Mouse (Mus musculus) Patski (cell line): ENCODE data around the gene Ntrk2. TPM values are rescaled to one million over a fixed set of nuclear protein-coding genes. Genes with fewer than 3 reads are reported as not detected.

Source experiments
- ATAC-seq: fragments of 100-300 bp; one replicate; pipeline ENCODE4 v1.8.0; 2021
- CTCF ChIA-PET: fragments of 350-600 bp; sonication (Branson Sonifier 250); formaldehyde crosslinking; loops from one replicate; lab custom pipeline; 2022; ENCODE audit warnings: inconsistent platforms; lab: Charles Lee
- POLR2A ChIA-PET: fragments of 350-600 bp; sonication (Branson Sonifier 250); formaldehyde crosslinking; loops from one replicate; lab custom pipeline; 2022; ENCODE audit warnings: antibody characterized with exemption, inconsistent platforms; lab: Charles Lee
- DNase-seq: peaks from one replicate; pipeline ENCODE4 v3.0.0-alpha.2; 2011; ENCODE audit warnings: low read depth, low spot score
- H3K27me3 ChIP-seq: fragments of 371-371 bp; one replicate; pipeline ENCODE4 v1.5.1; 2021
- CTCF ChIP-seq: fragments of 100-300 bp; IDR thresholded peaks from one replicate; pipeline ENCODE4 v1.5.1; 2021
- in situ Hi-C: fragments of 300-500 bp; cut with MboI; formaldehyde crosslinking; loops from 3 replicates; pipeline ENCODE4 v1.11.1; 2018; ENCODE audit warnings: low pct_unique_long_range_greater_than_20kb, mixed read lengths
- polyA plus RNA-seq: library from polyadenylated mRNA; unstranded; gene quantifications from one replicate; pipeline ENCODE4 v1.2.3, GENCODE M21; 2021

Ntrk2 gene
- polyA plus RNA-seq, 1 experiment from 2014 or later, result 0.44 TPM

- peaks cover 3% of the 10 kb centered on the region for H3K27me3 ChIP-seq
- TF ChIP-seq CTCF, result no peak
- DNase-seq (no peak), ATAC-seq (no peak)
- CTCF ChIA-PET, result no interaction called here
- POLR2A ChIA-PET, result no interaction called here
- in situ Hi-C loops, result no loop called here
Observed at GRCm38 (mm10) chr13:58940208-58940607, 133.8 kb downstream of the Ntrk2 start.

GRCm38 (mm10) chr13:58940798-58941197, 134.4 kb downstream of the Ntrk2 start:
- TF ChIP-seq CTCF, result no peak
- DNase-seq (no peak), ATAC-seq (no peak)
- CTCF ChIA-PET, result no interaction called here
- in situ Hi-C loops, result no loop called here
- POLR2A ChIA-PET, result no interaction called here
- H3K27me3 ChIP-seq, result peaks cover 3% of the 10 kb centered on the region

GRCm38 (mm10) chr13:58945781-58946180, 139.4 kb downstream of the Ntrk2 start:
- ATAC-seq (no peak), DNase-seq (no peak)
- in situ Hi-C loops, result no loop called here
- CTCF ChIA-PET, result no interaction called here
- TF ChIP-seq CTCF, result no peak
- no peaks in the 10 kb centered on the region for H3K27me3 ChIP-seq
- POLR2A ChIA-PET, result no interaction called here

- ChIA-PET POLR2A (interaction anchor here (0.6 kb wide), 1 partner anchor 139 kb away, joined by 3 read pairs; no protein-coding TSS in a partner anchor), CTCF (no interaction called here)
- ATAC-seq (no peak), DNase-seq (no peak)
- in situ Hi-C loops, result no loop called here
- no peaks in the 10 kb centered on the region for H3K27me3 ChIP-seq
- no peak for TF ChIP-seq CTCF
Observed at GRCm38 (mm10) chr13:58946589-58946988, 140.2 kb downstream of the Ntrk2 start.

GRCm38 (mm10) chr13:58947056-58947455, 140.7 kb downstream of the Ntrk2 start:
- DNase-seq (no peak), ATAC-seq (no peak)
- TF ChIP-seq CTCF, result no peak
- CTCF ChIA-PET, result no interaction called here
- no peaks in the 10 kb centered on the region for H3K27me3 ChIP-seq
- in situ Hi-C loops, result no loop called here
- POLR2A ChIA-PET, result interaction anchor here (0.6 kb wide), 1 partner anchor 139 kb away, joined by 3 read pairs; no protein-coding TSS in a partner anchor

- DNase-seq, result no peak
- no peak for ATAC-seq
- CTCF ChIA-PET, result no interaction called here
- H3K27me3 ChIP-seq, result no peaks in the 10 kb centered on the region
- in situ Hi-C loops, result no loop called here
- POLR2A ChIA-PET, result no interaction called here
- TF ChIP-seq CTCF, result no peak
Observed at GRCm38 (mm10) chr13:58954331-58954730, 148.0 kb downstream of the Ntrk2 start.

GRCm38 (mm10) chr13:58954764-58955163, 148.4 kb downstream of the Ntrk2 start:
- ATAC-seq, result no peak
- in situ Hi-C loops, result no loop called here
- POLR2A ChIA-PET, result no interaction called here

GRCm38 (mm10) chr13:58955237-58955777, 148.9 kb downstream of the Ntrk2 start:
- DNase-seq (no peak), ATAC-seq (no peak)
- ChIA-PET POLR2A (no interaction called here), CTCF (no interaction called here)
- in situ Hi-C loops, result no loop called here
- TF ChIP-seq CTCF, result no peak
- H3K27me3 ChIP-seq, result no peaks in the 10 kb centered on the region

More at GRCm38 (mm10) chr13:58954764-58955163, 148.4 kb downstream of the Ntrk2 start:
- CTCF ChIA-PET, result no interaction called here
- no peak for DNase-seq
- no peak for TF ChIP-seq CTCF
- no peaks in the 10 kb centered on the region for H3K27me3 ChIP-seq

GRCm38 (mm10) chr13:58958171-58958904, 152.0 kb downstream of the Ntrk2 start:
- in situ Hi-C loops, result no loop called here
- CTCF ChIA-PET, result no interaction called here
- no peak for DNase-seq
- ATAC-seq, result no peak
- no peaks in the 10 kb centered on the region for H3K27me3 ChIP-seq
- POLR2A ChIA-PET, result no interaction called here
- TF ChIP-seq CTCF, result no peak

- DNase-seq (no peak), ATAC-seq (no peak)
- in situ Hi-C loops, result no loop called here
- H3K27me3 ChIP-seq, result no peaks in the 10 kb centered on the region
- ChIA-PET POLR2A (no interaction called here), CTCF (no interaction called here)
- TF ChIP-seq CTCF, result no peak
Observed at GRCm38 (mm10) chr13:58960321-58960720, 154.0 kb downstream of the Ntrk2 start.

GRCm38 (mm10) chr13:58964701-58965359, 158.5 kb downstream of the Ntrk2 start:
- in situ Hi-C loops, result no loop called here
- DNase-seq (no peak), ATAC-seq (no peak)
- TF ChIP-seq CTCF, result no peak
- peaks cover 8% of the 10 kb centered on the region for H3K27me3 ChIP-seq
- CTCF ChIA-PET, result no interaction called here
- POLR2A ChIA-PET, result no interaction called here
